Mouse (Mus musculus): Measurements from ENCODE around the gene Edn1. TPM values are rescaled to one million over a fixed set of nuclear protein-coding genes. Genes with fewer than 3 reads are reported as not detected.

Edn1 gene
- polyA plus RNA-seq, 1 experiment from 2014 or later, result 1.7 TPM

GRCm38 (mm10) chr13:42300567-42300966 lies 709 bp upstream of the Edn1 start:
- ATAC-seq (ENCODE audit: low FRiP score), result no peak

GRCm38 (mm10) chr13:42301961-42302861 lies 935 bp downstream of the Edn1 start:
- H3K4me2 ChIP-seq, result peak overlapping the region; percentile 79
- 9% methylated on average over 27 of the region's 27 CpGs for WGBS
- no peaks in the 10 kb centered on the region for H3K36me3 ChIP-seq
- H3K4me1 ChIP-seq (replicated peaks), result peaks cover 28% of the 10 kb centered on the region
- peaks cover 41% of the 10 kb centered on the region for H3K27me3 ChIP-seq
- no peak for ATAC-seq (ENCODE audit: low FRiP score)
- no peak overlapping the region for H3K9ac ChIP-seq
- no peak overlapping the region for H3K27ac ChIP-seq
- H3K9me3 ChIP-seq, result no peaks in the 10 kb centered on the region
- peak overlapping the region; percentile 42 for H3K4me3 ChIP-seq

More at GRCm38 (mm10) chr13:42300567-42300966, 709 bp upstream of the Edn1 start:
- H3K9me3 ChIP-seq, result no peaks in the 10 kb centered on the region
- H3K27me3 ChIP-seq, result peaks cover 41% of the 10 kb centered on the region
- peak overlapping the region; percentile 51; the same call in 1 of the 2 replicates for H3K9ac ChIP-seq
- H3K4me3 ChIP-seq, result peak overlapping the region; percentile 42; the same call in 1 of the 2 replicates
- H3K27ac ChIP-seq, result no peak overlapping the region
- no peaks in the 10 kb centered on the region for H3K36me3 ChIP-seq
- whole genome bisulfite sequencing, result 3% methylated on average over 11 of the region's 11 CpGs
- peak overlapping the region; percentile 79 for H3K4me2 ChIP-seq
- peaks cover 28% of the 10 kb centered on the region for H3K4me1 ChIP-seq (replicated peaks)

GRCm38 (mm10) chr13:42303180-42303929 lies 2.1 kb downstream of the Edn1 start:
- H3K36me3 ChIP-seq, result no peaks in the 10 kb centered on the region
- no peaks in the 10 kb centered on the region for H3K9me3 ChIP-seq
- no peak overlapping the region for H3K9ac ChIP-seq
- H3K27me3 ChIP-seq, result peaks cover 41% of the 10 kb centered on the region
- H3K4me1 ChIP-seq (replicated peaks), result peaks cover 31% of the 10 kb centered on the region
- H3K4me3 ChIP-seq, result peak overlapping the region; percentile 42; the same call in 1 of the 2 replicates
- H3K4me2 ChIP-seq, result peak overlapping the region; percentile 79; the same call in 1 of the 2 replicates
- ATAC-seq (ENCODE audit: low FRiP score), result no peak
- H3K27ac ChIP-seq, result no peak overlapping the region
- WGBS, result 36% methylated on average over 11 of the region's 11 CpGs

- Histone ChIP-seq H3K4me3 (no peak overlapping the region), H3K36me3 (no peaks in the 10 kb centered on the region), H3K9ac (no peak overlapping the region), H3K27ac (no peak overlapping the region), H3K27me3 (peaks cover 39% of the 10 kb centered on the region), H3K9me3 (no peaks in the 10 kb centered on the region), H3K4me1 (replicated peaks) (peaks cover 36% of the 10 kb centered on the region), H3K4me2 (peak overlapping the region; percentile 13; the same call in 1 of the 2 replicates)
- WGBS, result 82% methylated on average over 8 of the region's 8 CpGs
- no peak for ATAC-seq (ENCODE audit: low FRiP score)
Measured at GRCm38 (mm10) chr13:42304139-42304538, 2.9 kb downstream of the Edn1 start.

GRCm38 (mm10) chr13:42306870-42307800 lies 5.9 kb downstream of the Edn1 start:
- H3K9ac ChIP-seq, result no peak overlapping the region
- 76% methylated on average over 14 of the region's 14 CpGs for WGBS
- no peak overlapping the region for H3K27ac ChIP-seq
- no peak for ATAC-seq (ENCODE audit: low FRiP score)
- no peak overlapping the region for H3K4me3 ChIP-seq
- peaks cover 21% of the 10 kb centered on the region for H3K4me1 ChIP-seq (replicated peaks)
- peaks cover 31% of the 10 kb centered on the region for H3K27me3 ChIP-seq
- H3K36me3 ChIP-seq, result no peaks in the 10 kb centered on the region
- H3K9me3 ChIP-seq, result no peaks in the 10 kb centered on the region
- H3K4me2 ChIP-seq, result no peak overlapping the region

- Histone ChIP-seq H3K9me3 (no peaks in the 10 kb centered on the region), H3K27ac (no peak overlapping the region), H3K36me3 (no peaks in the 10 kb centered on the region), H3K4me2 (no peak overlapping the region), H3K9ac (no peak overlapping the region), H3K4me1 (replicated peaks) (peaks cover 10% of the 10 kb centered on the region; the same call in 1 of the 2 replicates), H3K4me3 (no peak overlapping the region), H3K27me3 (peaks cover 17% of the 10 kb centered on the region)
- WGBS, result 75% methylated on average over 16 of the region's 16 CpGs
- ATAC-seq (ENCODE audit: low FRiP score), result no peak
Measured at GRCm38 (mm10) chr13:42308368-42309103, 7.3 kb downstream of the Edn1 start.

- H3K4me2 ChIP-seq, result no peak overlapping the region
- no peaks in the 10 kb centered on the region for H3K36me3 ChIP-seq
- no peak overlapping the region for H3K9ac ChIP-seq
- peaks cover 9% of the 10 kb centered on the region; the same call in 1 of the 2 replicates for H3K4me1 ChIP-seq (replicated peaks)
- no peak for ATAC-seq (ENCODE audit: low FRiP score)
- H3K4me3 ChIP-seq, result no peak overlapping the region
- H3K27ac ChIP-seq, result no peak overlapping the region
- no peaks in the 10 kb centered on the region for H3K9me3 ChIP-seq
- 0 out of 2 replicates have a peak, but pooled peaks cover 6% of the 10 kb centered on the region for H3K27me3 ChIP-seq
- 33% methylated on average over 11 of the region's 11 CpGs for WGBS
Measured at GRCm38 (mm10) chr13:42309804-42310203, 8.5 kb downstream of the Edn1 start.

- ATAC-seq (ENCODE audit: low FRiP score), result no peak
- H3K27me3 ChIP-seq, result no peaks in the 10 kb centered on the region
- no peak overlapping the region for H3K9ac ChIP-seq
- no peaks in the 10 kb centered on the region for H3K36me3 ChIP-seq
- no peak overlapping the region for H3K4me3 ChIP-seq
- H3K27ac ChIP-seq, result no peak overlapping the region
- H3K4me1 ChIP-seq (replicated peaks), result no peaks in the 10 kb centered on the region
- H3K4me2 ChIP-seq, result no peak overlapping the region
- H3K9me3 ChIP-seq, result no peaks in the 10 kb centered on the region
- WGBS, result 80% methylated on average over 1 of the region's 1 CpGs
Measured at GRCm38 (mm10) chr13:42315628-42316027, 14.4 kb downstream of the Edn1 start.

- no peak overlapping the region for H3K4me3 ChIP-seq
- ATAC-seq (ENCODE audit: low FRiP score), result no peak
Measured at GRCm38 (mm10) chr13:42317808-42318207, 16.5 kb downstream of the Edn1 start.

GRCm38 (mm10) chr13:42328576-42328975 lies 27.3 kb downstream of the Edn1 start:
- Histone ChIP-seq H3K27ac (no peak overlapping the region), H3K9ac (no peak overlapping the region), H3K4me1 (replicated peaks) (no peaks in the 10 kb centered on the region), H3K4me2 (no peak overlapping the region), H3K4me3 (no peak overlapping the region), H3K27me3 (no peaks in the 10 kb centered on the region), H3K36me3 (no peaks in the 10 kb centered on the region), H3K9me3 (peaks cover 7% of the 10 kb centered on the region; the same call in 1 of the 2 replicates)
- WGBS, result 83% methylated on average over 2 of the region's 2 CpGs
- no peak for ATAC-seq (ENCODE audit: low FRiP score)

More at GRCm38 (mm10) chr13:42317808-42318207, 16.5 kb downstream of the Edn1 start:
- Histone ChIP-seq H3K27ac (no peak overlapping the region), H3K4me1 (replicated peaks) (no peaks in the 10 kb centered on the region), H3K36me3 (no peaks in the 10 kb centered on the region), H3K4me2 (no peak overlapping the region), H3K9me3 (no peaks in the 10 kb centered on the region), H3K9ac (no peak overlapping the region), H3K27me3 (no peaks in the 10 kb centered on the region)
- WGBS, result 95% methylated on average over 4 of the region's 4 CpGs

GRCm38 (mm10) chr13:42331104-42331503 lies 29.8 kb downstream of the Edn1 start:
- no peak overlapping the region for H3K4me3 ChIP-seq
- ATAC-seq (ENCODE audit: low FRiP score), result no peak

More at GRCm38 (mm10) chr13:42331104-42331503, 29.8 kb downstream of the Edn1 start:
- H3K36me3 ChIP-seq, result no peaks in the 10 kb centered on the region
- WGBS, result 97% methylated on average over 2 of the region's 2 CpGs
- H3K27ac ChIP-seq, result no peak overlapping the region
- no peaks in the 10 kb centered on the region for H3K27me3 ChIP-seq
- no peaks in the 10 kb centered on the region for H3K4me1 ChIP-seq (replicated peaks)
- no peak overlapping the region for H3K4me2 ChIP-seq
- H3K9ac ChIP-seq, result no peak overlapping the region
- peaks cover 7% of the 10 kb centered on the region; the same call in 1 of the 2 replicates for H3K9me3 ChIP-seq

Measured in hindbrain, embryonic 13.5 days (tissue).